Mouse (Mus musculus): Measurements from ENCODE around the gene Tescl. TPM values are rescaled to one million over a fixed set of nuclear protein-coding genes. Genes with fewer than 3 reads are reported as not detected.
A peak's percentile ranks its signal among the peaks of the same experiment; 100 is the strongest.

Gene Tescl
- not detected for polyA plus RNA-seq (2017; shearing (Covaris generic))

- no peak for ATAC-seq
These were observed at the start of gene Tescl for GRCm38 (mm10) chr7:24333304-24333986. TSS of gene Tescl (minus strand) at chr7:24333936.

DNA sequence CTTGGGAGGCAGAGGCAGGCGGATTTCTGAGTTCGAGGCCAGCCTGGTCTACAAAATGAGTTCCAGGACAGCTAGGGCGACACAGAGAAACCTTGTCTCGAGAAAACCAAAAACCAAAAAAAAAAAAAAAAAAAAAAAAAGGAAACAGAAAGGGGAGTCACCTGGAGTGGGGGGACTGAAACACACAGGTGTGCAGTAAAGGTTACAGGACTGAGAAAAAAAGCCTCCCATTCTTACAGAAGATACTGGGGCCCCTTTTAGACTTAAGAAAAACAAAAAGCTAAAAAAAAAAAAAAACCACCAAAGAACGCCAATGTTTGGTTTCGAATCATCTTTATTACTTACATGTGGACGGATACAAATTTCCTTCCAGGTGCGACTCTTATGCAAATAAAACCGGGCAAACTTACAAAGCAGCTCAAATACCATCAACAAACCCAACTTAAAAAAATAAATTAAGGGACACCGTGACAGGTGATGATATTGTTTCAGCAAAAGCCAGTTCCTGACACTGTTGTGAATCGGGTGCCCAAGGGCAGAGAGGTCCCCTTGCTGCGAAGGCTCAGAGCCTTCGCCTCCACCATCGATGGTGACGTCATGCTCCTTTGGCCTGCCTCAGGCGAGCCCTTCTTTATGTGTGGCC, 49.1 kb upstream of the Tescl start:
- no peak for ATAC-seq

- ATAC-seq: peak; percentile 21
These were observed 46.6 kb upstream of the Tescl start for GRCm38 (mm10) chr7:24380370-24380769.

DNA sequence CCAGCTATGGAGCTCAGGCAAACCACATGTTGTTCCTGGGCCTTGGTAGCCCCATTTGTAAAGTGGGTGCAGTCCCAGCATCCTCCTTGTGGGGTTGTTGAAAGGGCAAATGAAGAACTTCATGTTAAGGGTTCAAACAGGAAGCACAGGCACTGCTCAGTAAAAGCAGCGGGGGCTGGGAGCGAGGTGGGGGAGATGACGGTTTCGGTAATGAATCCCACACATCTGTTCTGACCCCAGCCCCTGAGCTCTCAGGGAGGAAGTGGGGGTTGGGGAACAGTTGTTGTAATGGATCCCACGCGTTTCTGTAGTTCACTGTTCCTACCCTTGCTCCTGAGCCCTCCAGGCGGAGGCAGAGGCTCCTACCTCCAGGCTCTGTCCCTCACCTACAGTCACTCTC, 46.2 kb upstream of the Tescl start:
- peak; percentile 64 for ATAC-seq

GRCm38 (mm10) chr7:24378049-24378701, 44.4 kb upstream of the Tescl start:
- ATAC-seq: peak; percentile 53

DNA sequence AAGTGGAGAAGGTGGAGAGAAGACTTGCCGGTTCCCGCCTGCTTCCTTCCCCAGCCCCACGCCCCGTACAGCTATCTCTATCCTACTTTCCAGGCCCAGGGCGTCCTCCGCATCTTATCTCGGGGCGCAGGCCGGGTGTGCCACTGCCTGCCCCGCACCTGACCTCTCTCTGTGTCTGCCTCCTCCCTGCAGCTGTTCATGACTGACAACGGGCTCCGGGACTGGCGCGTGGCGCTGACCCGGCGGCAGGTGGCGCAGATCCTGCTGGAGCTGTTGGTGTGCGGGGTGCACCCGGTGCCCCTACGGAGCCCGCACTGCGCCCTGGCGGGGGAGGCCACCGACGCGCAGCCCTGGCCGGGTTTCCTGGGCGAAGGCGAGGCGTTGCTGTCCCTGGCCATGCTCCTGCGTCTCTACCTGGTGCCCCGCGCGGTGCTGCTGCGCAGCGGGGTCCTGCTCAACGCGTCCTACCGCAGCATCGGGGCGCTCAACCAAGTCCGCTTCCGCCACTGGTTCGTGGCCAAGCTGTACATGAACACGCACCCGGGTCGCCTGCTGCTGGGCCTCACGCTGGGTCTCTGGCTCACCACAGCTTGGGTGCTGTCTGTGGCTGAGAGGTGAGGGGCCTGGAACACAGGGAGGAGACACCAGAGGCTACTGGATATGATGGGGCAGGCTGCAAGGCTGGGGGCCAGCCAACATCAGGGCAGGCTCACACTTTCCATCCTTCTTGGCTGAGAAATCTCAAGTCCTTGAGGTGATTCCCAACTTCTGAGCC, 43.5 kb upstream of the Tescl start:
- ATAC-seq: no peak

DNA sequence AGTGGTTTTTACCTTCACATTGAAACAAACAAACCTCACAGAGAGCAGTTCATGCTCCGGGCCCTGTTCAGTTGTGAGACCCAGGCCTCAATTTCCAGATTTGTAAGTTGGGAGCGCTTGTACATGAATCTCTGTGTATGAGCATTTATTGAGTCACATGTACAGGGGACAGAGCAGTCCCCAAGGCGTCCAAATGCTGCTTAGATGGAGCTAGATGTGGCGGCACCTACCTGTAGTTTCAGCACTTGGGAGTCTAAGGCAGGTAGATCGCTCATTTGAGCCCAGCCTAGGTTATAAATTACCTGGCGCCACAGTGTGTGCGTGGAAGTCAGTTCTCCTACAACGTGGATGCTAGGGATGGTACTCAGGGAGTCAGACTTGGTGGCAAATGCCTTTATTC, 42.7 kb upstream of the Tescl start:
- ATAC-seq: no peak

- ATAC-seq: peak; percentile 42
These were observed 40.0 kb upstream of the Tescl start for GRCm38 (mm10) chr7:24373538-24374379.

DNA sequence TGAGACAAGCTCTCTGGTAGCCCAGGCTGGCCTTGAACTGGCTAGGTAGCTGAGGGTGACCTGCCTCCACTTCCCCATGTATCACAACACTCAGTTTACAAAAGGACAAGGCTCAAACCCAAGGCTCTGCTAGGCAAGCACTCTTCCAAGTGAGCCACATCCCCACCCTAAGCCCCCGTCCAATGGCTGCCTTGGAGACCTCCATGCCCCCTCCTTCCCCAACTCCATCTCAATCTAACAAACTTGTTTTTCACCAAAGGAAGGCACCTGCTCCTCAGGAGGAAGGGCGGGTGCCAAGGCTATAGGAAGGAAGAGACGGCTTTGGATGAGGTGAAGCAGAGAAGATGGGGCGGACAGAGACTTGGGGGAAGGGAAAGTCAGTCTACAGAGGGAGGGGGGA, 39.0 kb upstream of the Tescl start:
- no peak for ATAC-seq

- no peak for ATAC-seq
These were observed 38.6 kb upstream of the Tescl start for GRCm38 (mm10) chr7:24372300-24372699.

- no peak for ATAC-seq
These were observed 38.0 kb upstream of the Tescl start for GRCm38 (mm10) chr7:24371809-24372145.

DNA sequence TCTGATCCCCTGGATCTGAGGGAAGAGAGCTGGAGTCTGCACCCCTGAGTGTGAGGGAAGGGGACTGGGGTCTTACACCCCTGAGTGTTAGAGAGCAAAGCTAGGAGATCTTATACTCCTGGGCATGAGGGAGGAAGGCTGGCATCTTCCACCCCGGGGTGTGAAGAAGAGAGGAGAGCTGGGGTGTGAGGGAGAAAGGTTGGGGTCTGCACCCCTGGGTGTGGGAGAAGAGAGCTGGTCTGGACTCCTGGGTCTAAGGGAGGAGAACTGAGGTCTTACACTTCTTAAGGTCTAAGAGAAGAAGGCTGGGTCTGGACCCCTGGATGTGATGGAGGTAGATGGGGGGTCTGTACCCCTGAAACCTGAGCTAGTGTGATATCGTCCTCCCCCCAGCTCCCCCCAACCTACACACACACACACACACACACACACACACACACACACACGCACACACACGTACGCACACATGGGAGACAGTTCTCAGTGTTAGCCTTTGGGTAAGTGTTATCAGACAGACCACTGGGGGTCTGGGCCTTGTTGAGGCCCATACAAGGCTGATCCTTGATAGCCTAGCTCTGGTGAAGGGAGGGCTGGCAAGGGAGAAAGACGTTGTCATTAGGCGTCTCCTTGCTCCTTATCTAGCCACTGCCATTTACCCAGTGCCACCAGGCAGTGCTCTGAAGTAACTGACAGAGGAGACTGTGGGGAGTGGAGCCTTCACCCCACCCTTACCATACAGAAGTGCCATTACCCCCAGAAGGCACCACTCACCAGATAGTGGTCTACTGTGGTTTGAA, 37.5 kb upstream of the Tescl start:
- ATAC-seq: no peak

- peak; percentile 69 for ATAC-seq
These were observed 36.2 kb upstream of the Tescl start, which contains the start of gene Kcnn4 for GRCm38 (mm10) chr7:24369731-24370541. TSS of gene Kcnn4 (plus strand) at chr7:24370263.

GRCm38 (mm10) chr7:24368946-24369345, 35.2 kb upstream of the Tescl start:
- no peak for ATAC-seq

DNA sequence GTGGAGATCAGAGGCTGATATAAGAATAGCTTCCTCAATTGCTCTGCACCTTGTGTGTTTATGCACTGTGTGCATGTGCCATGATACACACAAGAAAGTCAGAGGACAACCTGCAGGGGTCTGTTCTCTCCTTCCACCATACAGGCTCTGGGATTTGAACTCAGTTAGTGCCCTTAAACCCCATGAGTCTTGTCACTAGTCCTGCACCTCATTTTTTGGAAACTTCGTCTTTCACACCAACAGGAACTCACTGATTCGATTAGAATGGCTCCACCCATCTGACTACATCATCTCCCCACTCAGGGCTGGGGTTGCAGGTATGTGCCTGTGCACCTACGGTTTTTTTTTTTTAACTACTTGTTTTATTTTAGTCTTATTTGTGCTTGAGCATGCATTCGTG, 34.5 kb upstream of the Tescl start:
- no peak for ATAC-seq

DNA sequence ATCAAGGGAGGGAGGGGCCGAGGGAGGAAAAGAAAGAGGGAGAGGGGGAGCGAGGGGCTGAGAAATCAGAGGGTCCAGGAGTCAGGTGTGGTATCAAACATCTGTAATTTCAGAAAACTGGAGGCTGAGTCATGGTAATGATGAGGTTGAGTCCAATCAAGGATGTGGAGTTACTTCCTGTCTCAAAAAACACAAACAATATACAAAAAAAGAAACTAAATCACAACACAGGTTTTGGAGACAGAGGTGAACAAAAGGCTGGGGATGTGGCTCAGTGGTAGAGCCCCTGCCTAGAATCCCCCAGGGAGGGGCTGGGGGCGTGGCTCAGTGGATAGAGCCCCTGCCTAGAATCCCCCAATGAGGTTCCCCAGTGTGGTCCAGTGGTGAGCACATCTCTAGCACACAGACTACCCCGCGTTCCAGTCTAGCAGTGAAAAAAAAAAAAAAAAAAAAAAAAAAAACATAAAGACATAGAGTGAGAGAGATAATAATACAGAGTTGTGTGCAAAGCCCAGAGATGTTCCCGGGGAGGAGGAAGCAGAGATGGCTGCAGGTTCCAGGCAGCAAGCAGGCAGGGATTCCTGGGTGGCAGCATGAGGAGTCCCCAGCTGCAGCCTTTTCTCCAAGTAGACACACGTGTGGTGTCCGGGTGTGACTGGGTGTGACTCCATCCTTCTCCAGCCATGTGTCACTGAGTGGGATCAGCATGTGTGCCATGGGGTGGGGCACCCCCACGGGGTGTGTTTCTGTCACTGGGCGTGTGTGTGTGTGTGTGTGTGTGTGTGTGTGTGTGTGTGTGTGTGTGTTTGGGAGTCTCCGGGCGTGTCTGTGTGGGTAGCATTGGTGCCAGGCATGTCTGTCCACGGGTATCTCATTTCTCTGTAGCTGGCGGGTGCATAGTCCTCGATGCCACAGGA, 33.2 kb upstream of the Tescl start:
- peak; percentile 29 for ATAC-seq

GRCm38 (mm10) chr7:24365258-24366014, 31.7 kb upstream of the Tescl start:
- no peak for ATAC-seq

DNA sequence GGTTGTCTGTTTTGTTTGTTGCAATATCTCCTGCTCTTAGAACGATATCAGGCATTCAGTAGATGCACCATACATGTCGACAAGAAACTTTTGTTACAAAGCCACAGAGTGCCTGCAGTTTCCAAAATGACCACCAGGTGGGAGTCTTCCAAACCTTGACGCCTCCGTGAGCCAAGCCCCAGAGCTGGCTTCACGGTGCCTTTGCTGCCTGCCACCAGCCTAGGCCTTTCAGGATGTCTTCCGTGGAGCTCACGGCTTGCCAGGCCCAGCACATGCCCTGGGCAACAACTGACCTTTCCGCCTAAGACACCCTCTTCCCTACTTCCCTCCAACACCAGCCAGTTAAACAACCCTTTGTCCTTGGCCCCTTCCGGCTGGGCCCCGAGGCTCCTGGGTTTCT, 31.1 kb upstream of the Tescl start:
- peak; percentile 19 for ATAC-seq

- no peak for ATAC-seq
These were observed 29.5 kb upstream of the Tescl start for GRCm38 (mm10) chr7:24363228-24363627.

Measured in inflammation-experienced regulatory T-cells, adult 6 months (primary cell).